Mouse (Mus musculus): ENCODE results near the gene Alpk1.

Alpk1 gene

GRCm38 (mm10) chr3:127780021-127780644 lies at the start of gene Alpk1:
Gene Alpk1, minus strand, starts transcription at chr3:127780527.
- DNase-seq (ENCODE audit: low read depth, low spot score) = peak; percentile 30

- no peak for DNase-seq (ENCODE audit: low read depth, low spot score)
Observed at GRCm38 (mm10) chr3:127827123-127827522, 46.8 kb upstream of the Alpk1 start.

- no peak for DNase-seq (ENCODE audit: low read depth, low spot score)
Observed at GRCm38 (mm10) chr3:127826503-127826902, 46.2 kb upstream of the Alpk1 start.

GRCm38 (mm10) chr3:127823886-127824863 lies 43.8 kb upstream of the Alpk1 start:
- no peak for DNase-seq (ENCODE audit: low read depth, low spot score)

GRCm38 (mm10) chr3:127821209-127821608 lies 40.9 kb upstream of the Alpk1 start:
- no peak for DNase-seq (ENCODE audit: low read depth, low spot score)

- no peak for DNase-seq (ENCODE audit: low read depth, low spot score)
Observed at GRCm38 (mm10) chr3:127820400-127820799, 40.1 kb upstream of the Alpk1 start.

GRCm38 (mm10) chr3:127818694-127819663 lies 38.7 kb upstream of the Alpk1 start:
- no peak for DNase-seq (ENCODE audit: low read depth, low spot score)

GRCm38 (mm10) chr3:127817120-127817683 lies 36.9 kb upstream of the Alpk1 start:
- no peak for DNase-seq (ENCODE audit: low read depth, low spot score)

- DNase-seq (ENCODE audit: low read depth, low spot score) = no peak
Observed at GRCm38 (mm10) chr3:127809103-127809502, 28.8 kb upstream of the Alpk1 start.

- DNase-seq (ENCODE audit: low read depth, low spot score) = no peak
Observed at GRCm38 (mm10) chr3:127807846-127808245, 27.5 kb upstream of the Alpk1 start.

GRCm38 (mm10) chr3:127805991-127806390 lies 25.7 kb upstream of the Alpk1 start:
- no peak for DNase-seq (ENCODE audit: low read depth, low spot score)

- DNase-seq (ENCODE audit: low read depth, low spot score) = no peak
Observed at GRCm38 (mm10) chr3:127805071-127805470, 24.7 kb upstream of the Alpk1 start.

GRCm38 (mm10) chr3:127804439-127804838 lies 24.1 kb upstream of the Alpk1 start:
- DNase-seq (ENCODE audit: low read depth, low spot score) = no peak

- no peak for DNase-seq (ENCODE audit: low read depth, low spot score)
Observed at GRCm38 (mm10) chr3:127802814-127803213, 22.5 kb upstream of the Alpk1 start.

GRCm38 (mm10) chr3:127801162-127801561 lies 20.8 kb upstream of the Alpk1 start:
- DNase-seq (ENCODE audit: low read depth, low spot score) = no peak

- DNase-seq (ENCODE audit: low read depth, low spot score) = no peak
Observed at GRCm38 (mm10) chr3:127796271-127796670, 15.9 kb upstream of the Alpk1 start.

- no peak for DNase-seq (ENCODE audit: low read depth, low spot score)
Observed at GRCm38 (mm10) chr3:127795762-127796161, 15.4 kb upstream of the Alpk1 start.

GRCm38 (mm10) chr3:127793022-127793421 lies 12.7 kb upstream of the Alpk1 start:
- DNase-seq (ENCODE audit: low read depth, low spot score) = no peak

- peak; percentile 64 for DNase-seq (ENCODE audit: low read depth, low spot score)
Observed at GRCm38 (mm10) chr3:127791595-127792561, 11.6 kb upstream of the Alpk1 start.

GRCm38 (mm10) chr3:127791056-127791483 lies 10.7 kb upstream of the Alpk1 start:
- peak; percentile 28 for DNase-seq (ENCODE audit: low read depth, low spot score)
